Mouse (Mus musculus): ENCODE results near the gene Ube2m.

Gene Ube2m

GRCm38 (mm10) chr7:13037901-13038555 lies at the start of gene Ube2m:
Gene Ube2m, minus strand, starts transcription at chr7:13038275.
- in situ Hi-C loops (cut with MboI, MseI), result no loop called here

- in situ Hi-C loops (cut with MboI, MseI), result loop anchor here (25.0 kb wide), 1 partner anchor 585 kb away; the partner anchor contains the start of gene Zfp606
Observed at GRCm38 (mm10) chr7:13072293-13072692, 34.2 kb upstream of the Ube2m start.

- in situ Hi-C loops (cut with MboI, MseI), result loop anchor here (10.0 to 25.0 kb wide), 3 partner anchors 451 to 1261 kb away; partner anchors contain the start of gene Zfp606
Observed at GRCm38 (mm10) chr7:13063399-13063798, 25.3 kb upstream of the Ube2m start.

GRCm38 (mm10) chr7:13059536-13059935 lies 21.5 kb upstream of the Ube2m start:
- in situ Hi-C loops (cut with MboI, MseI), result loop anchor here (5.0 to 25.0 kb wide), 2 partner anchors 213 to 572 kb away; partner anchors contain the start of gene Zfp606

- in situ Hi-C loops (cut with MboI, MseI), result loop anchor here (5.0 to 25.0 kb wide), 2 partner anchors 215 to 570 kb away; partner anchors contain the start of gene Zfp606
Observed at GRCm38 (mm10) chr7:13056913-13057700, 19.0 kb upstream of the Ube2m start.

GRCm38 (mm10) chr7:13054287-13055010 lies 16.4 kb upstream of the Ube2m start, which contains the start of gene Mzf1:
Gene Mzf1, minus strand, starts transcription at chr7:13054764.
- in situ Hi-C loops (cut with MboI, MseI), result loop anchor here (5.0 to 25.0 kb wide), 2 partner anchors 218 to 567 kb away; partner anchors contain the start of gene Zfp606

- in situ Hi-C loops (cut with MboI, MseI), result loop anchor here (25.0 kb wide), 1 partner anchor 567 kb away; the partner anchor contains the start of gene Zfp606
Observed at GRCm38 (mm10) chr7:13053961-13054286, 15.8 kb upstream of the Ube2m start.

GRCm38 (mm10) chr7:13053501-13053900 lies 15.4 kb upstream of the Ube2m start:
- in situ Hi-C loops (cut with MboI, MseI), result loop anchor here (25.0 kb wide), 1 partner anchor 566 kb away; the partner anchor contains the start of gene Zfp606

- in situ Hi-C loops (cut with MboI, MseI), result loop anchor here (25.0 kb wide), 1 partner anchor 566 kb away; the partner anchor contains the start of gene Zfp606
Observed at GRCm38 (mm10) chr7:13053001-13053400, 14.9 kb upstream of the Ube2m start.

GRCm38 (mm10) chr7:13046084-13046483 lies 8.0 kb upstream of the Ube2m start:
- in situ Hi-C loops (cut with MboI, MseI), result no loop called here

- in situ Hi-C loops (cut with MboI, MseI), result loop anchor here (5.0 kb wide), 2 partner anchors 37 to 72 kb away; no protein-coding TSS in a partner anchor
Observed at GRCm38 (mm10) chr7:13044254-13044625, 6.2 kb upstream of the Ube2m start.

GRCm38 (mm10) chr7:13043445-13044253 lies 5.6 kb upstream of the Ube2m start:
- in situ Hi-C loops (cut with MboI, MseI), result loop anchor here (5.0 kb wide), 2 partner anchors 36 to 71 kb away; no protein-coding TSS in a partner anchor

- in situ Hi-C loops (cut with MboI, MseI), result loop anchor here (5.0 kb wide), 2 partner anchors 36 to 71 kb away; no protein-coding TSS in a partner anchor
Observed at GRCm38 (mm10) chr7:13043120-13043444, 5.0 kb upstream of the Ube2m start.

- in situ Hi-C loops (cut with MboI, MseI), result loop anchor here (5.0 kb wide), 2 partner anchors 35 to 70 kb away; no protein-coding TSS in a partner anchor
Observed at GRCm38 (mm10) chr7:13042511-13042910, 4.4 kb upstream of the Ube2m start.

GRCm38 (mm10) chr7:13041256-13041655 lies 3.2 kb upstream of the Ube2m start:
- in situ Hi-C loops (cut with MboI, MseI), result loop anchor here (5.0 kb wide), 2 partner anchors 34 to 69 kb away; no protein-coding TSS in a partner anchor

- in situ Hi-C loops (cut with MboI, MseI), result no loop called here
Observed at GRCm38 (mm10) chr7:13039181-13039580, 1.1 kb upstream of the Ube2m start.

- in situ Hi-C loops (cut with MboI, MseI), result no loop called here
Observed at GRCm38 (mm10) chr7:13038621-13039169, 620 bp upstream of the Ube2m start.

- in situ Hi-C loops (cut with MboI, MseI), result no loop called here
Observed at GRCm38 (mm10) chr7:13037366-13037765, 709 bp downstream of the Ube2m start.

- in situ Hi-C loops (cut with MboI, MseI), result no loop called here
Observed at GRCm38 (mm10) chr7:13036806-13037205, 1.3 kb downstream of the Ube2m start.

- in situ Hi-C loops (cut with MboI, MseI), result no loop called here
Observed at GRCm38 (mm10) chr7:13035211-13035855, 2.7 kb downstream of the Ube2m start.
